Mouse (Mus musculus) cerebellum, adult 2 months (tissue): ENCODE data around the gene Krt25.

Experiments used
- CTCF ChIP-seq: fragments of 200-500 bp; IDR thresholded peaks from 2 replicates; pipeline ENCODE4 v1.5.1; 2011; ENCODE audit warnings: low read depth, mild to moderate bottlenecking, control low read depth, low read length, moderate library complexity, borderline replicate concordance; ENCODE audit not compliant: insufficient read depth
- POLR2A ChIP-seq: fragments of 200-500 bp; IDR thresholded peaks from 2 replicates; pipeline ENCODE4 v1.6.1; 2011; ENCODE audit warnings: low read length, control low read depth, borderline replicate concordance; ENCODE audit not compliant: insufficient read depth

- TF ChIP-seq POLR2A, result no peak
- TF ChIP-seq CTCF, result no peak
Measured at GRCm38 (mm10) chr11:99366791-99367190, 44.0 kb upstream of the Krt25 start.
